Mouse (Mus musculus) liver, embryonic 18 days (tissue): ENCODE measurements around the gene Gm49027. TPM values are rescaled to one million over a fixed set of nuclear protein-coding genes. Genes with fewer than 3 reads are reported as not detected.

Experiments
- polyA plus RNA-seq: library from polyadenylated mRNA; depleted of rRNA; stranded (reverse); fragments of >200 nt; gene quantifications from 2 replicates; pipeline ENCODE4 v1.2.3, GENCODE M21; 2012; rRNA removed

The Gm49027 gene
- 0.30 and 0.37 TPM in 2 replicates for polyA plus RNA-seq

DNA sequence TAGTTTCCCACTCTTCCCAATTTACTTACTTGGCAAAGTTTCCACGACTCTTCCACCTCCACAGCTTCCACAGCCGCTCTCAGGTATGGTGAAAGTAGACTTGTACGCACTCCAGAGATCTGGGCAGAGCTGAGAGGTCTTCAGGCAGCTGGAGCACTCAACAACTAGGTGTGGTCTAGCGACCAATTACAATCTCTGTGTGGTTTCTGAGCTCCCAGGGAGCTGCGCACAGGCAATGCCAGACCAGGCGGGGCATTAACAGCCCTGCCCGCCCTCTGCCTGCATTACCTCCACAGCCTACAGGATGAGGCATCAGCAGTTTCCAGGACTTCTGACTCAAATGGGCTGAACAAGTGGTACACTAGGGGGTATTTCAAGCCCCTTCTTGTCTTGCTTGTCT lies at the start of gene Gm49027:
Gm49027 (minus strand) TSS at position 208 of the 400 bp plus-strand sequence.

DNA sequence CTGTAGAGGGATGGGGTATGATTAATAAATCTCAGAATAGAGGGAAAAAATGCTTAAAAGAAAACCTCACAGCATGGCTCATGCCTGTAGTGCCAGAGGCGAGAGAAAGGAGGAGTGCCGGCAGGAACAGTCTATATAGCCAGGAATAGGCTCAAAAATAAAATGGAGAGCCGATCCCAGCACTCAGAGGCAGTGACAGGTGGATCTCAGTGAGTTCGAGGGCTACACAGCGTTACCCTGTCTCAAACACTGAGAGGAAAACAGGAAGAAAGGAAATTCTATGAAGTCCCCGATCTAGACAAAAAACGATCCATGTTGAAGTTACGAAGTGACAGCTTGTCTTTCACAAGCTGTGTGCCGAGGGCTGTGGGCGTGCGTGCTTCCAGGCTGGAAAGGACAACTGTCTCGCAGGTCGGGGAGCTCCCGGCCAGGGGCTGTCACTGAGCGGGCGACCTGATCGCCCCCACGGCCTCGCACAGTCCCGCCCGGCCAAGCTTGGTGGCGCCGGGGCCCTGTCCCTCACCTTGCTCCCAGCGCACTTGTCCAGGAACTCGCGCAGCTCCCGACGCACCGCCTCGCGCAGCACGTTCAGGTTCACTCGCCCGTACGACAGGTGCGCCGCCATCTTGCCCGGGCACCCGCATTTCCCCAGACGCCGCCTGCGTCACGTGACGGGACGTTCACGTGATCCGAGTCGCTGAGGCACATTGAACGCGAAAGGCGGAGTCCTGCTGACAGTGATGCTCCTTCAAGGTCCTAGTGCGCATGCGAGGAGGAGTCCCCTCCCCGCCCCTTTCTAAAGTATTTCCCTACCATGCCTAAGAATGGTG lies 47.3 kb upstream of the Gm49027 start, which contains the start of gene Vps33a:
Vps33a (minus strand) TSS at position 682 of the 830 bp plus-strand sequence.

DNA sequence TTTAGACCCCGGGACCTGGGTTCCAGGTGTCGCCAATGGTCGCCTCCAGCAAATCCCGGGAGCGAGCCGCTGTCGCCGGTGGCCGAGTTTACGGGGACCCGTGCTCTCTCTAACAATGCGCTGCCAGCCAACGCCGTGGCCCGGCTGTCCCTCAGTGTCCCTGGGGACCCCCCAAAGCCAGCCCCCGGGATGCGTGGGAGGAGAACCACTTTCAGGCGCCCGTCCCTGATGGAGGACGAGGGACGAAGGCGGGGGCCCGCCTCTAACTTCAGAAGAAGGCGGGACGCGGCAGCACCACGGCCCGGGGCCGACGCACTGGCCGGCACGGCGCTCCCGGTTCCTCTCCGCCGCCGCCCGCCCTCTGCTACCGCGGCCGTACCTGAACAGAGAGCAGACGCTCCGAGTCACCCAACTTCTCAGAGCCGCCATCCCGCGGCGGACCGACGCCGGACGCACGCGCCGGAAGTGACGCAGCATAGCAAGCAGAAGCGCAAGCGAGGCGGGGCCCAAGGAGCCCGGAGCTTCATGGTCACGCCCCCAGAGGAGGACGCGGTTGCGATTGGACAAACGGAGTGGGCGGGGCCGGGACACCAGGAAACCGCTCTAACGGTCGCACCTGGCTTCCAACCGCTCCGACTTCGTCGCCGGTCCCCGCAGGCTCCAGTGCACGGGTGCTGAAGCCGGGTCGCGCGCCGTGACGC lies 1.4 kb downstream of the Gm49027 start, which contains the start of gene Diablo:
Diablo (minus strand) TSS at position 485 of the 701 bp plus-strand sequence.

GRCm38 (mm10) chr5:123510160-123510559 lies 15.1 kb downstream of the Gm49027 start, which contains the start of gene B3gnt4:
TSS of gene B3gnt4 (plus strand) at chr5:123510460.

DNA sequence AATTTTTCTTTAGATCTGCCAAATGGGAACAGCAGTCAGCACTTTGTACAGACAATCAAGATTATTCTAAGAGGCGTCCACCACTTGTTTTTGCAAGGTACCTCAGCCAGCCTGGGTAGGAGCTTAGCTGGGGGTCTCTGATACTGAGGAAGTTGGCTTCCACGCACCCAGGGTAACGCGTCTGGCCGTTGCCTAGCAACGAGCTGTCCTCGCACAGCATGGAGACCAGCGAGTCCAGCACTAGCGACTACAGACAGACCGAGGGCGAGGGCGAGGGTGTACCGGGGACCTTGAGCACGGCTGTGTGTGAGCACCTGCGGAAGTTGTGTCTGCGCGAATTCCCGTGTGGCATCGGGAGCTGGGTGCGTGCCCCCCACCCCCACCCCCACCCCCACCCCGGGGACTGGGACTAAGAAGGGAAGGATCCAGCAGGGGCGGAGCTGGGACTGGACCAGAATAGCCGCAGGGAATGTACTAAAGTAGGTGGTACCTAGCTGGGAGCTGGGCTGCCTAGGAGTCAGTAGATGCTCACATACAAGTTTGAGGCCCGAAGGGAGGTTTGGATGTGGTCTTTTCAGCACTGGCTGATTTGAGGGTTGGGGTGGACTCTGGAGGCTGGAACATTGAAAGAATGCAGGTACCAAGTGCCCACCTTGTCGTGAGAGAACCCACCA lies 36.0 kb downstream of the Gm49027 start, which contains the start of the genes Lrrc43 and Il31:
Lrrc43 (plus strand) TSS at position 194 of the 674 bp plus-strand sequence.
Il31 (minus strand) TSS at position 378 of the 674 bp plus-strand sequence.

Other genes starting within 250 kb of the Gm49027 start
- gene Bcl7a, start 181.7 kb downstream of the Gm49027 start, polyA plus RNA-seq, result 5.2 and 5.3 TPM in 2 replicates
- gene Mlxip, start 130.7 kb downstream of the Gm49027 start, polyA plus RNA-seq, result 5.1 and 6.5 TPM in 2 replicates
- gene Lrrc43, start 36.2 kb downstream of the Gm49027 start, polyA plus RNA-seq, result not detected in 2 replicates
- not detected in 2 replicates for gene Il31, start 36.0 kb downstream of the Gm49027 start, polyA plus RNA-seq
- gene B3gnt4, start 15.0 kb downstream of the Gm49027 start, polyA plus RNA-seq, result not detected in 2 replicates
- gene Diablo, start 1.3 kb downstream of the Gm49027 start, polyA plus RNA-seq, result 26.2 and 27.8 TPM in 2 replicates
- gene Vps33a, start 47.5 kb upstream of the Gm49027 start, polyA plus RNA-seq, result 8.3 and 8.8 TPM in 2 replicates
- 6.1 and 6.7 TPM in 2 replicates for gene Clip1, start 159.1 kb upstream of the Gm49027 start, polyA plus RNA-seq
- gene Zcchc8, start 195.6 kb upstream of the Gm49027 start, polyA plus RNA-seq, result 19.0 and 22.0 TPM in 2 replicates
- 32.0 and 33.3 TPM in 2 replicates for gene Rsrc2, start 223.9 kb upstream of the Gm49027 start, polyA plus RNA-seq
- 9.0 and 10.1 TPM in 2 replicates for gene Kntc1, start 224.2 kb upstream of the Gm49027 start, polyA plus RNA-seq